Mouse (Mus musculus) stomach, postnatal 0 days (tissue): ENCODE results near the gene Apba2.

Experiments used
- CTCF ChIP-seq: IDR thresholded peaks from 2 replicates; pipeline ENCODE4 v1.5.1; 2016; ENCODE audit warnings: antibody characterized with exemption, low read depth, mild to moderate bottlenecking, moderate library complexity
- EP300 ChIP-seq: optimal IDR thresholded peaks from 2 replicates; pipeline ENCODE3; 2016; ENCODE audit warnings: antibody characterized with exemption

- TF ChIP-seq CTCF (no peak), EP300 (no peak)
Observed at GRCm38 (mm10) chr7:64651963-64652362, 150.5 kb downstream of the Apba2 start.
